In genomic region chrX:140520146-140521102, GRCm38 (mm10) we compare ENCODE assay signal across 8 mouse cellular contexts.
DNase-seq lines count a peak whose midpoint lies in the region; ATAC-seq and TF ChIP-seq lines count a peak whose summit lies in the region.

No protein-coding gene starts in this region.

- no peak overlapping the region for H3K27ac ChIP-seq in ES-E14 (ENCODE audit: insufficient read depth, low read depth, low read length, poor library complexity, severe bottlenecking)
- H3K27ac ChIP-seq in forebrain, embryonic 15.5 days (replicated peaks), result no peak overlapping the region
- H3K27ac ChIP-seq in lung, embryonic 15.5 days, result peak overlapping the region; percentile 74
- H3K27ac ChIP-seq in olfactory bulb, adult 2 months (ENCODE audit: insufficient read depth, low read depth, low read length), result 0 out of 2 replicates have a peak overlapping the region, but pooled peaks have one; percentile 44

- H3K9ac ChIP-seq in ES-E14 (ENCODE audit: insufficient read depth, low read depth, low read length, poor library complexity, severe bottlenecking), result no peak overlapping the region
- no peak overlapping the region for H3K9ac ChIP-seq in forebrain, embryonic 15.5 days (replicated peaks)
- H3K9ac ChIP-seq in lung, embryonic 15.5 days, result no peak overlapping the region

- H3K4me2 ChIP-seq in forebrain, embryonic 15.5 days (replicated peaks), result peak overlapping the region; percentile 36
- H3K4me2 ChIP-seq in lung, embryonic 15.5 days, result peak overlapping the region; percentile 51

- H3K4me3 ChIP-seq in ES-E14 (ENCODE audit: insufficient read depth in 1 of 2, low read depth in 1 of 2, low read length in 2 of 2, poor library complexity in 1 of 2, severe bottlenecking in 1 of 2), result no peak overlapping the region
- peak overlapping the region; percentile 5; the same call in 1 of the 2 replicates for H3K4me3 ChIP-seq in forebrain, embryonic 15.5 days
- H3K4me3 ChIP-seq in lung, embryonic 15.5 days, result peak overlapping the region; percentile 12; the same call in 1 of the 2 replicates
- H3K4me3 ChIP-seq in olfactory bulb, adult 2 months (ENCODE audit: insufficient read depth, low read depth, low read length), result peak overlapping the region; percentile 11

- TF ChIP-seq CTCF in olfactory bulb, adult 2 months (IDR thresholded peaks at IDR 0.05; ENCODE audit: insufficient read depth, low read depth, low read length), result no peak

- peak; percentile 89 for ATAC-seq in forebrain, embryonic 15.5 days (replicated peaks)
- ATAC-seq in lung, embryonic 15.5 days (ENCODE audit: borderline replicate concordance, extremely low read depth, low FRiP score, low TSS enrichment), result peak; percentile 97

- WGBS in forebrain, embryonic 15.5 days, result 25% methylated on average over 25 of the region's 25 CpGs
- WGBS in lung, embryonic 15.5 days, result 19% methylated on average over 25 of the region's 25 CpGs
- WGBS in olfactory bulb, adult 2 months, result 23% methylated on average over 25 of the region's 25 CpGs

- no peaks in the 10 kb centered on the region for H3K36me3 ChIP-seq in ES-E14 (ENCODE audit: control insufficient read depth, insufficient read depth, low read length, poor library complexity, severe bottlenecking)
- no peaks in the 10 kb centered on the region for H3K36me3 ChIP-seq in forebrain, embryonic 15.5 days
- no peaks in the 10 kb centered on the region for H3K36me3 ChIP-seq in lung, embryonic 15.5 days

- H3K4me1 ChIP-seq in ES-E14 (ENCODE audit: control insufficient read depth in 2 of 2, insufficient read depth in 2 of 2, low read length in 2 of 2, poor library complexity in 1 of 2), result peaks cover 0 to 2% of the 10 kb centered on the region in 2 experiments; a peak in 1 of 4 replicates
- peaks cover 4% of the 10 kb centered on the region; the same call in 1 of the 2 replicates for H3K4me1 ChIP-seq in forebrain, embryonic 15.5 days
- 0 out of 2 replicates have a peak, but pooled peaks cover 3% of the 10 kb centered on the region for H3K4me1 ChIP-seq in lung, embryonic 15.5 days
- H3K4me1 ChIP-seq in olfactory bulb, adult 2 months (ENCODE audit: control insufficient read depth, insufficient read depth, low read length), result peaks cover 4% of the 10 kb centered on the region; the same call in 1 of the 2 replicates

- no peaks in the 10 kb centered on the region for H3K9me3 ChIP-seq in ES-E14 (ENCODE audit: control insufficient read depth, insufficient read depth, low read depth, low read length)
- H3K9me3 ChIP-seq in forebrain, embryonic 15.5 days, result no peaks in the 10 kb centered on the region
- no peaks in the 10 kb centered on the region for H3K9me3 ChIP-seq in lung, embryonic 15.5 days

- intact Hi-C loops in heart, postnatal 25 days (cut with DNase I), result no loop called here

- peaks cover 6% of the 10 kb centered on the region; the same call in 1 of the 2 replicates for H3K27me3 ChIP-seq in forebrain, embryonic 15.5 days
- no peaks in the 10 kb centered on the region; the same call in 1 of the 2 replicates for H3K27me3 ChIP-seq in lung, embryonic 15.5 days

- in situ Hi-C loops in ES-E14 (cut with MboI; ENCODE audit: low sequenced_read_pairs in 2 of 2, unreplicated experiment in 2 of 2), result no loop called here

- peak; percentile 56 for DNase-seq in ES-E14 (ENCODE audit: low read depth, low spot score)
- peak; percentile 92 for DNase-seq in cerebellum, adult 11-12 months
- DNase-seq in heart, postnatal 25 days (ENCODE audit: low spot score), result peak; percentile 95
- DNase-seq in layer of hippocampus, adult 8-10 months (ENCODE audit: low spot score in 2 of 2), result peak; percentile 76 to 83
- DNase-seq in thymus, adult 18-20 months, result peak; percentile 80 to 90

- TF ChIP-seq POLR2A in olfactory bulb, adult 2 months (IDR thresholded peaks at IDR 0.05; ENCODE audit: insufficient read depth, low read depth, low read length), result no peak

TF ChIP-seq in ES-E14, 5 proteins besides CTCF, POLR2A, EP300 and RAD21:
- TF ChIP-seq MAFK (IDR thresholded peaks at IDR 0.05; ENCODE audit: insufficient read depth, low read depth, low read length) (peak; percentile 64; the same call in 1 of the 2 replicates), ZNF384 (IDR thresholded peaks at IDR 0.05; ENCODE audit: low read depth, low read length) (no peak), HCFC1 (IDR thresholded peaks at IDR 0.05; ENCODE audit: borderline replicate concordance, insufficient read depth, low read length) (no peak), ZC3H11A (IDR thresholded peaks at IDR 0.05; ENCODE audit: borderline replicate concordance, low read depth, low read length) (no peak), CHD2 (IDR thresholded peaks at IDR 0.05; ENCODE audit: low read depth, low read length) (no peak)
TF ChIP-seq in ES-E14: peak in this region for 1.

Comparison
In these comparisons a context has a peak if more than half of its experiments do, and no peak if none do; other contexts are left out.
1. H3K27ac ChIP-seq: peak in lung, embryonic 15.5 days (single experiment) and olfactory bulb, adult 2 months (single experiment); none in ES-E14 (single experiment) and forebrain, embryonic 15.5 days (single experiment).
2. H3K4me3 ChIP-seq: peak in forebrain, embryonic 15.5 days (single experiment), lung, embryonic 15.5 days (single experiment) and olfactory bulb, adult 2 months (single experiment); none in ES-E14 (0 of 2).
3. Peak in every context shown above with its lines, with median percentiles within 50 percentile points of each other: DNase-seq.